Mouse (Mus musculus) forebrain, postnatal 0 days (tissue): Measurements from ENCODE around the gene Fam229b. TPM values are rescaled to one million over a fixed set of nuclear protein-coding genes. Genes with fewer than 3 reads are reported as not detected.

Experiments
- ATAC-seq: fragments of 200-750 bp; cut with Nextera tagmentation; 2 replicates; pipeline ENCODE4 v1.8.0; 2017; ENCODE audit warnings: mild to moderate bottlenecking, moderate library complexity
- DNase-seq: peaks from one replicate; pipeline ENCODE4 v3.0.0-alpha.2; 2015
- H3K27ac ChIP-seq: fragments of 300-500 bp; sonication (generic); 2 replicates; pipeline ENCODE4 v1.5.1; 2014; ENCODE audit warnings: low read depth, mild to moderate bottlenecking, antibody characterized with exemption, low read length, moderate library complexity, mixed read lengths
- H3K27me3 ChIP-seq: fragments of 300-500 bp; sonication (generic); 2 replicates; pipeline ENCODE4 v1.6.1; 2014; ENCODE audit warnings: mild to moderate bottlenecking, low read length, mixed read lengths; ENCODE audit not compliant: insufficient read depth
- H3K36me3 ChIP-seq: fragments of 300-500 bp; sonication (generic); 2 replicates; pipeline ENCODE4 v1.6.1; 2014; ENCODE audit warnings: mild to moderate bottlenecking, moderate library complexity; ENCODE audit not compliant: insufficient read depth
- H3K4me1 ChIP-seq: fragments of 300-500 bp; sonication (generic); 2 replicates; pipeline ENCODE4 v1.6.1; 2014; ENCODE audit warnings: antibody characterized with exemption; ENCODE audit not compliant: insufficient read depth
- H3K4me2 ChIP-seq: fragments of 300-500 bp; sonication (generic); 2 replicates; pipeline ENCODE4 v1.6.1; 2014; ENCODE audit warnings: low read depth, mild to moderate bottlenecking, moderate library complexity
- H3K4me3 ChIP-seq: fragments of 300-500 bp; sonication (generic); 2 replicates; pipeline ENCODE4 v1.5.1; 2014; ENCODE audit warnings: low read depth, low read length, mixed read lengths
- H3K9ac ChIP-seq: fragments of 300-500 bp; sonication (generic); 2 replicates; pipeline ENCODE4 v1.6.1; 2014; ENCODE audit warnings: mild to moderate bottlenecking
- H3K9me3 ChIP-seq: fragments of 300-500 bp; sonication (generic); 2 replicates; pipeline ENCODE4 v1.6.1; 2016; ENCODE audit warnings: low read length
- CTCF ChIP-seq: sonication (generic); IDR thresholded peaks from 2 replicates; pipeline ENCODE4 v1.5.1; 2016; ENCODE audit warnings: antibody characterized with exemption, control low read depth, low read depth
- WGBS: fragments of 180-500 bp; shearing (Covaris S2); extraction: QIAGEN DNeasy Blood & Tissue Kit; methylation state at CpG from one replicate; pipeline ENCODE4 v1.1.7; 2014; 5-methylcytosine and 5-hydroxymethylcytosine counted together
- polyA plus RNA-seq: library from polyadenylated mRNA; unstranded; fragments of >200 nt; fragmentation: Nextera tagmentation; extraction: Ambion mirVana; gene quantifications from 2 replicates; pipeline ENCODE4 v1.2.1, GENCODE M21; 2015
- total RNA-seq: library from RNA; depleted of rRNA; stranded (reverse); fragments of >200 nt; gene quantifications from 2 replicates; pipeline ENCODE4 v1.2.3, GENCODE M21; 2014; rRNA removed

The Fam229b gene
- total and polyA plus RNA-seq, 2 experiments from 2014 or later, result 25.8 to 43.1 TPM

DNA sequence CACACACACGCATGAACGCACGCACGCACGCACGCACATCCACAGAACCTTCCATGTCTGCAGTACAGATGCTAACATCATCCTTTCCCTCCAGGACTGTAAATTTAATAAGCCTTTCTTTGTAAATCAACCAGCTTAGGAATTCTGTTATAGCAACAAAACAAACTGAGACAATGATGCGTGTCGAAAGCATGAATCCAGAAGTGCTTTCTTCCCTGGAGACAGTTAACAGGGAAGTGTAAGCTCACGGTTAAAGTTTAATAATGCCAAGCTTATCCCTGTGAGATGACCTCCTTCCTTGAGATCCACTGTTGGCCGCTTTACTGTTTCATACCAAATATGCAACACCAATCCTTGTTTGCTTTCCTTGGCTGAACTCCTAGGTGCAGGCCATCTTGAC, 35.0 kb downstream of the Fam229b start:
- Histone ChIP-seq H3K9me3 (no peaks in the 10 kb centered on the region), H3K4me1 (no peaks in the 10 kb centered on the region), H3K36me3 (no peaks in the 10 kb centered on the region), H3K4me2 (no peak overlapping the region), H3K9ac (no peak overlapping the region), H3K27ac (no peak overlapping the region), H3K27me3 (no peaks in the 10 kb centered on the region), H3K4me3 (no peak overlapping the region)
- WGBS, result 97% methylated on average over 10 of the region's 10 CpGs
- no peak for ATAC-seq
- DNase-seq, result no peak
- no peak for TF ChIP-seq CTCF

DNA sequence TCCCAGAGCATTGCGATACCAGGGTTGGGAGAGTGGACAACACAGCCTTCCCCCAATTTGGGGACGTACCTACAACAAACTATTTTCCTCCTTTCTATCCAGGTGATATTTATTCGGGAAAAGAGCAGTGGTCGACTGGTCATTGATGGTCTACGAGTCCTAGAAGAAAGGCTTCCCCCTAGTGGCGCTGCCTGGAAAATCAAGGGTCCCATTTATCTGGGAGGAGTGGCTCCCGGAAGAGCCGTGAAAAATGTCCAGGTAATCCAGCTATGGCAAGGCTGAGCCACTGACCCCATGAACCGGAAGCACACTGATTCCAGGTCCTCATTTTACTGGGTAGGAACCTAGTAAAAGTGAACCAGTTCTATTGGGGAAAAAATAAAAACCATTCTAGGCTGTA, 36.7 kb downstream of the Fam229b start:
- WGBS, result 84% methylated on average over 9 of the region's 9 CpGs
- TF ChIP-seq CTCF, result peak; percentile 44
- ATAC-seq, result no peak
- Histone ChIP-seq H3K4me2 (no peak overlapping the region), H3K36me3 (no peaks in the 10 kb centered on the region), H3K9ac (no peak overlapping the region), H3K4me1 (no peaks in the 10 kb centered on the region), H3K9me3 (no peaks in the 10 kb centered on the region), H3K27ac (no peak overlapping the region), H3K27me3 (no peaks in the 10 kb centered on the region), H3K4me3 (no peak overlapping the region)
- DNase-seq, result no peak

DNA sequence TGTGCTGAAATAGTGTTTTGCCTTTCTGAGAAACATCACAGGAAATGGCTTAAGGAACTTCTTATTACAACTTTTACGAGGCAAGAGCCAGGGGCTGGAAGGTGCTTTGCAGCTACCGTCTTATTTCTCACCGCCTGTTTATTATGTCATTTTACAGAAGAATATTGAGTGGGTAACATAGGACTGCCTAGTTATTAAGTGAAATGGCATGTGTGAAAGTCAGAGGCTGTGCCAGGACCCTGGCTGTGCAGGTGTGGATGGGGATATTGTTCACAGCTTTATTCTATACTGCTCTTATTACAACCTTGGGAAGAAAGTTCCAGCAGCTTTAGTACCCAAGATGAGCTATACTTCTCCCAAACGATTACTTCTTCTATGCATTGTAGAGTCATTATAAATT, 61.7 kb downstream of the Fam229b start:
- no peak for ATAC-seq
- TF ChIP-seq CTCF, result no peak
- Histone ChIP-seq H3K36me3 (no peaks in the 10 kb centered on the region), H3K27me3 (no peaks in the 10 kb centered on the region), H3K9me3 (no peaks in the 10 kb centered on the region), H3K4me3 (no peak overlapping the region), H3K4me2 (no peak overlapping the region), H3K27ac (no peak overlapping the region), H3K9ac (no peak overlapping the region), H3K4me1 (no peaks in the 10 kb centered on the region)
- 84% methylated on average over 4 of the region's 4 CpGs for WGBS
- DNase-seq, result no peak

Other genes with a start within 250 kb of the Fam229b start
- gene Lama4, start 168.4 kb downstream of the Fam229b start, total RNA-seq, result 14.3 and 22.6 TPM in 2 replicates
- 9.7 and 10.4 TPM in 2 replicates for gene Lama4, start 168.4 kb downstream of the Fam229b start, polyA plus RNA-seq
- gene Tube1, start 62 bp upstream of the Fam229b start, total RNA-seq, result 7.6 and 8.2 TPM in 2 replicates
- gene Tube1, start 62 bp upstream of the Fam229b start, polyA plus RNA-seq, result 3.0 and 3.7 TPM in 2 replicates
- 1.9 TPM in 1 of 2 replicates, not detected in the other for gene Ccn6, start 29.9 kb upstream of the Fam229b start, total RNA-seq
- gene Ccn6, start 29.9 kb upstream of the Fam229b start, polyA plus RNA-seq, result 0.18 and 0.21 TPM in 2 replicates
- gene Fyn, start 234.9 kb upstream of the Fam229b start, total RNA-seq, result 147 and 155 TPM in 2 replicates
- gene Fyn, start 234.9 kb upstream of the Fam229b start, polyA plus RNA-seq, result 75.1 and 85.8 TPM in 2 replicates